Mouse (Mus musculus) liver, embryonic 14.5 days (tissue): ENCODE measurements around the gene Zic5.

Source experiments
- CTCF ChIP-seq: IDR thresholded peaks from 2 replicates; pipeline ENCODE4 v1.5.1; 2016; ENCODE audit warnings: antibody characterized with exemption, low read depth, control low read depth
- EP300 ChIP-seq: IDR thresholded peaks from 2 replicates; pipeline ENCODE4 v1.6.1; 2016; ENCODE audit warnings: antibody characterized with exemption, low read depth

GRCm38 (mm10) chr14:122492015-122492414 is 26.5 kb upstream of the Zic5 start:
- TF ChIP-seq CTCF (no peak), EP300 (no peak)
